Mouse (Mus musculus) midbrain, embryonic 10.5 days (tissue): ENCODE data around the gene Ing5. TPM values are rescaled to one million over a fixed set of nuclear protein-coding genes. Genes with fewer than 3 reads are reported as not detected.

Experiments
- DNase-seq: peaks from one replicate; pipeline ENCODE4 v3.0.0-alpha.2; 2017; ENCODE audit warnings: low spot score
- H3K27ac ChIP-seq: fragments of 300-500 bp; sonication (generic); replicated peaks from 2 replicates; pipeline ENCODE4 v1.5.1; 2016; ENCODE audit warnings: mild to moderate bottlenecking
- H3K27me3 ChIP-seq: fragments of 300-500 bp; sonication (generic); 2 replicates; pipeline ENCODE4 v1.6.1; 2016; ENCODE audit warnings: low read depth, mild to moderate bottlenecking; ENCODE audit not compliant: poor library complexity, severe bottlenecking
- H3K36me3 ChIP-seq: fragments of 300-500 bp; sonication (generic); 2 replicates; pipeline ENCODE4 v1.6.1; 2016; ENCODE audit warnings: mild to moderate bottlenecking, moderate library complexity
- H3K4me1 ChIP-seq: fragments of 300-500 bp; sonication (generic); 2 replicates; pipeline ENCODE4 v1.6.1; 2016
- H3K4me3 ChIP-seq: fragments of 300-500 bp; sonication (generic); 2 replicates; pipeline ENCODE4 v1.5.1; 2016; ENCODE audit warnings: mild to moderate bottlenecking, moderate library complexity
- H3K9me3 ChIP-seq: fragments of 300-500 bp; sonication (generic); replicated peaks from 2 replicates; pipeline ENCODE4 v1.6.1; 2016; ENCODE audit warnings: mild to moderate bottlenecking
- WGBS: fragments of 180-500 bp; shearing (Covaris S2); methylation state at CpG from one replicate; pipeline ENCODE4 v1.1.7; 2016; 5-methylcytosine and 5-hydroxymethylcytosine counted together
- polyA plus RNA-seq: library from polyadenylated mRNA; unstranded; fragments of >200 nt; fragmentation: Nextera tagmentation; extraction: Ambion mirVana; gene quantifications from 2 replicates; pipeline ENCODE4 v1.2.1, GENCODE M21; 2016

Gene Ing5
- polyA plus RNA-seq, 1 experiment from 2014 or later: 25.7 TPM

DNA sequence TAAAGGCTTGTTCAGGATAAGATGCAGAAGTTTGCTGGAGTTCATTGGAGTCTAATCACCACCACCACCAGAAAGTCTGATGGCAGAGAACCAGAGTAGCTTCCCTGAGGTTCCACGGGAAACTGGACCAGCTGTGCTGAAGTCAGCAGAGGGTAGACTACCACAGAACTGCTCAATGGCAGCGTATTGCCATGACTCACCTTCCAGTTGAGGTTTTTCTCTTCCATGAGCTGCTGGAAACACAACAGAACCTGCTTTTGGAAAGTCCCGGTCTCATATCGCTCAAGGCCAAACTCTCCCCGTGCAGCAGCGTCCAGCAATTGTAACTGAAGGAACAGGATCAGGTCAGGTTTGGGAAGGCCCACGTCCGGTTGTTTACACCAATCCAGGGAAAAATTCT is 9.2 kb upstream of the Ing5 start:
- Histone ChIP-seq H3K27me3 (no peaks in the 10 kb centered on the region), H3K4me1 (0 out of 2 replicates have a peak, but pooled peaks cover 3% of the 10 kb centered on the region), H3K4me3 (no peak overlapping the region), H3K36me3 (peaks cover 100% of the 10 kb centered on the region), H3K9me3 (peaks cover 7% of the 10 kb centered on the region; the same call in 1 of the 2 replicates), H3K27ac (no peak overlapping the region)
- 94% methylated on average over 8 of the region's 8 CpGs for WGBS
- no peak for DNase-seq

DNA sequence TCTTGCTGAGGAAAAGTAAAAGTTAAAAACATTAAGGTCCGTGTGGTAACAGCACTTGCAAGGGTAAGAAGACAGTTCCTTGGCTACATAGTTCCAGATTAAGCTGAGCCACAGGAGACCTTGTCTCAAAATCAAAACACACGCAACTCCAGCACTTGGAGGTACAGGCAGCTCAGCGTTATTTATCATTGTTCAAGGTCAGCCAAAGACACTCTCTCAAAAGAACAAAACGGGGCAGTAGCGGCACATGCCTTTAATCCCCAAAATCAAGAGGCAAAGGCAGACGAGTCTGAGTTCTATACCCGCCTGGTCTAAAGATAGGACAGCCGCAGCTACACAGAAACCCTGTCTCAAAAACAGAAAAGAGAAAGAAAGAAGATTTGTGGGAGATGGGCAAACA is 7.9 kb upstream of the Ing5 start:
- Histone ChIP-seq H3K4me3 (no peak overlapping the region), H3K36me3 (peaks cover 99% of the 10 kb centered on the region), H3K9me3 (peaks cover 7% of the 10 kb centered on the region; the same call in 1 of the 2 replicates), H3K27ac (no peak overlapping the region), H3K27me3 (no peaks in the 10 kb centered on the region), H3K4me1 (peaks cover 7% of the 10 kb centered on the region)
- 91% methylated on average over 8 of the region's 8 CpGs for WGBS
- no peak for DNase-seq

- WGBS: 79% methylated on average over 21 of the region's 21 CpGs
- Histone ChIP-seq H3K27me3 (no peaks in the 10 kb centered on the region), H3K4me3 (peak overlapping the region; percentile 86), H3K9me3 (no peaks in the 10 kb centered on the region), H3K27ac (peak overlapping the region; percentile 92), H3K36me3 (peaks cover 55% of the 10 kb centered on the region), H3K4me1 (peaks cover 44% of the 10 kb centered on the region)
- DNase-seq: no peak
These were observed 2.9 kb upstream of the Ing5 start for GRCm38 (mm10) chr1:93800670-93801503.

DNA sequence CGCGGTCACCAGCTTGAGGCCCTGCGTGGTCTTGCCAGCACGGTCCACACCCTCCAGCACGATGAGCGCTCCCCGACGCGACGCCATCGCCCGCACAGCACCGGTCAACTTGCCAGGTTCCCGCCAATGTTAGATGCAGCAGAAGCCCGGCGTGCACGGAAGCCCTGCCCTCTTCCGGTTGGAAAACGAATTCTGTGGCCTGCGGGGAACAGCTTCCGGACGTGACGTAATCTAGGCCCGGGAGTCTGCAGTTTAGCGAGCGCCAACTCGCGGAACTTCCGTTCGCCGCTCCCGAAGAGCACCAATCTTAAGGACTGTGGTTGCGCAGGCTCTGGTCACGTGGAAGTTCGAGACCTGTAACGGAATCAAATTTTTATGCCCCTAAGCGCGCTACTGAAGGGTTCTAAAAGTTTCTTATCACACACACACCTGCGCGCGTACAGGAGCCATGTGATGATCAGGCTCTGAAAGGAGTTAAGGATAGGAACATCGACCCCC is 2.0 kb upstream of the Ing5 start, which contains the start of gene Dtymk:
Gene Dtymk (minus strand): TSS at position 194 of the 498 bp plus-strand sequence.
- H3K27me3 ChIP-seq: no peaks in the 10 kb centered on the region
- peaks cover 55% of the 10 kb centered on the region for H3K36me3 ChIP-seq
- DNase-seq: peak; percentile 96
- H3K9me3 ChIP-seq: no peaks in the 10 kb centered on the region
- H3K27ac ChIP-seq: peak within 1 kb of the TSS; percentile 92
- peak within 1 kb of the TSS; percentile 86 for H3K4me3 ChIP-seq
- H3K4me1 ChIP-seq: peaks cover 44% of the 10 kb centered on the region
- whole genome bisulfite sequencing: under 1% methylated on average over 42 of the region's 42 CpGs

DNA sequence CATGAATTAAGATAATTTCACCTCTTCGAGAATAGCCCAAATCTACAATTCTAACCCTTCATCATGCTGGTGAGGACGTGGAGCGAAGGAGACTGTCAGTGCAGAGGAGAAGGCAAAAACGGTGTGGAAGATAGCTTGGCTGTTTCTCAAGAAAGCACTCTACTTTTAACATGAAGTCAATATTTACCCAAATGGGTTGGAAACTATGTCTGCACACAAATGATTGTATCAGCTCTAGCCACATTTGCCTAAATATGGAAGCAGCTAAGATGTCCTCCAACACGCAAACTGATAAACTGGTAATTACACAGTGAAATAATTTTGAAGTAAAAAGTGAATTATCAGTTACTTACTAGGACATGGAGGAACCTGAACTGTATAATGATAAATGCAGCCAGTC is 994 bp upstream of the Ing5 start:
- WGBS: 84% methylated on average over 5 of the region's 5 CpGs
- H3K27ac ChIP-seq: peak overlapping the region; percentile 98
- no peaks in the 10 kb centered on the region for H3K27me3 ChIP-seq
- H3K9me3 ChIP-seq: no peaks in the 10 kb centered on the region
- H3K36me3 ChIP-seq: peaks cover 53% of the 10 kb centered on the region
- peaks cover 44% of the 10 kb centered on the region for H3K4me1 ChIP-seq
- DNase-seq: no peak
- peak overlapping the region; percentile 86 for H3K4me3 ChIP-seq

GRCm38 (mm10) chr1:93804818-93805217 is 1.1 kb downstream of the Ing5 start:
- H3K36me3 ChIP-seq: peaks cover 52% of the 10 kb centered on the region
- WGBS: 82% methylated on average over 4 of the region's 4 CpGs

GRCm38 (mm10) chr1:93805221-93805951 is 1.6 kb downstream of the Ing5 start:
- H3K36me3 ChIP-seq: peaks cover 51% of the 10 kb centered on the region

More at GRCm38 (mm10) chr1:93804818-93805217, 1.1 kb downstream of the Ing5 start:
- peak overlapping the region; percentile 86 for H3K4me3 ChIP-seq
- peak overlapping the region; percentile 98; the same call in 1 of the 2 replicates for H3K27ac ChIP-seq
- DNase-seq: no peak
- H3K4me1 ChIP-seq: peaks cover 41% of the 10 kb centered on the region
- H3K9me3 ChIP-seq: no peaks in the 10 kb centered on the region
- H3K27me3 ChIP-seq: no peaks in the 10 kb centered on the region

GRCm38 (mm10) chr1:93808871-93809270 is 5.1 kb downstream of the Ing5 start:
- no peak for DNase-seq
- Histone ChIP-seq H3K27ac (no peak overlapping the region), H3K27me3 (no peaks in the 10 kb centered on the region), H3K4me3 (no peak overlapping the region), H3K4me1 (peaks cover 15% of the 10 kb centered on the region), H3K36me3 (peaks cover 82% of the 10 kb centered on the region), H3K9me3 (no peaks in the 10 kb centered on the region)
- WGBS: 95% methylated on average over 4 of the region's 4 CpGs

More at GRCm38 (mm10) chr1:93805221-93805951, 1.6 kb downstream of the Ing5 start:
- no peak for DNase-seq
- Histone ChIP-seq H3K9me3 (no peaks in the 10 kb centered on the region), H3K27ac (no peak overlapping the region), H3K27me3 (no peaks in the 10 kb centered on the region), H3K4me1 (peaks cover 41% of the 10 kb centered on the region), H3K4me3 (peak overlapping the region; percentile 86; the same call in 1 of the 2 replicates)
- WGBS: 84% methylated on average over 5 of the region's 5 CpGs

DNA sequence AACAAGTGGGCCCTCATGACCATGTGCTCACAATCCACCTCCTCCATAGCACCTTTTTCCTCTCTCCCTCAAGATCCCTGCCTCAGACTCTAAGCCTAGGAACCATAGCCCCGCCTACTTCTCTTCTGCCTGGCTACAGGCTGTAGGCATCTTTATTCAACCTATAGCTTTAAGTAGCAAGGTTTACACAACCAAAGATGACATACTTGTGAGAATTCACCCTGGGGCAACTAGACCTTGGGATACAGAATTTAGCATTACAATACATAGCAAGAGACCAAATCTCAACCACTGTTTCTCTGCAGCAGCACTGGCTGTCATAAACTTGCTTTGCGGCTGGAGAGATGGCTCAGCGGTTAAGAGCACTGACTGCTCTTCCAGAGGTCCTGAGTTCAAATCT is 6.2 kb downstream of the Ing5 start:
- no peaks in the 10 kb centered on the region for H3K27me3 ChIP-seq
- no peak overlapping the region for H3K27ac ChIP-seq
- 94% methylated on average over 3 of the region's 3 CpGs for WGBS
- no peaks in the 10 kb centered on the region for H3K9me3 ChIP-seq
- H3K4me1 ChIP-seq: peaks cover 6% of the 10 kb centered on the region
- peaks cover 93% of the 10 kb centered on the region for H3K36me3 ChIP-seq
- H3K4me3 ChIP-seq: no peak overlapping the region
- DNase-seq: no peak

- no peaks in the 10 kb centered on the region for H3K27me3 ChIP-seq
- H3K9me3 ChIP-seq: no peaks in the 10 kb centered on the region
- H3K4me1 ChIP-seq: no peaks in the 10 kb centered on the region
- no peak overlapping the region for H3K27ac ChIP-seq
- DNase-seq: no peak
- H3K36me3 ChIP-seq: peaks cover 96% of the 10 kb centered on the region
- H3K4me3 ChIP-seq: no peak overlapping the region
- WGBS: 92% methylated on average over 8 of the region's 8 CpGs
These were observed 7.8 kb downstream of the Ing5 start for GRCm38 (mm10) chr1:93811495-93812039.

DNA sequence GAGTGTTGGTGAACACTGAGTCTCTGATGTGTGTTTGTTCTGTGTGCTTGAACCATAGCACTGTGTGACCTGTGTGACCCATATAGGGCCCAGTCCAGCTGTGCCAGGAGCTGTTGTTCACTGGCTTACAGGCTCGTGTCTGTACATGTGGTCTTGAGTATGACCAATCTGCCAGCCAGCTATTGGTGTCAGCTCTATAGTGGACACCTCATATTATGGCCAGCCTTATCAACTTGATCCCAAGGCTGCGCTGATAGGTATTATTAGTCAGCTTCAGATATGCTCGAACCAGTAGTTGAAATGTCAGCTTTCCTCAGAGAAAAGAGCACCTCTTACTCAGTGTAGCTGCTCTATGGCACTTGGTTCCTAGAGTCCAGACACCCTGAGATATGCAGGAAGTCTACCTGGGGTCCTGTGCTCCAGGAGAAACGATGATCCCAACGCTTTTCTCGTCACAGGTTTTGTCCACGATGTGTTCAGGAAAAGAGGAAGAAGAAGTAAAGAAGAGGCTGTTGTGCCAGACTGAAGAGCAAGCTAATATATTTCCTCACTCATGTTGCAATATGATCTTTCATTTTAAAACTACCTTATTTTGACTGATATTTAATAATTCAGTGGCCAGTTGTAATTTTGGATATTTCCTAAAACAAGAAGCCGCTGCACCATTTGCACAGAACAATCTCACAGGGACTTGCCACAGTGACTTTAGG is 14.2 kb downstream of the Ing5 start:
- Histone ChIP-seq H3K4me1 (no peaks in the 10 kb centered on the region), H3K9me3 (no peaks in the 10 kb centered on the region), H3K27ac (no peak overlapping the region), H3K27me3 (no peaks in the 10 kb centered on the region), H3K4me3 (no peak overlapping the region), H3K36me3 (peaks cover 88% of the 10 kb centered on the region)
- 92% methylated on average over 8 of the region's 8 CpGs for WGBS
- no peak for DNase-seq

GRCm38 (mm10) chr1:93818722-93819121 is 15.0 kb downstream of the Ing5 start:
- H3K36me3 ChIP-seq: peaks cover 81% of the 10 kb centered on the region

More at GRCm38 (mm10) chr1:93818722-93819121, 15.0 kb downstream of the Ing5 start:
- Histone ChIP-seq H3K27ac (no peak overlapping the region), H3K4me3 (no peak overlapping the region), H3K9me3 (no peaks in the 10 kb centered on the region), H3K4me1 (no peaks in the 10 kb centered on the region), H3K27me3 (no peaks in the 10 kb centered on the region)
- WGBS: 89% methylated on average over 7 of the region's 7 CpGs
- DNase-seq: no peak
